Mouse (Mus musculus) CH12.LX (cell line): ENCODE results near the gene Rpn2.

Experiments used
- CTCF ChIP-seq, 2 experiments: IDR thresholded peaks in 1 of 2; conservative IDR thresholded peaks in 1 of 2; 2 replicates each; pipeline ENCODE4 v1.5.1; 2011 to 2012; ENCODE audit warnings: low read depth in 2 of 2, low read length in 2 of 2, improper control_type of control experiment in 1 of 2, inconsistent platforms in 1 of 2, mild to moderate bottlenecking in 1 of 2, moderate library complexity in 1 of 2
- EP300 ChIP-seq: IDR thresholded peaks from 2 replicates; pipeline ENCODE4 v1.6.1; 2011; ENCODE audit warnings: low read length, improper control_type of control experiment

DNA sequence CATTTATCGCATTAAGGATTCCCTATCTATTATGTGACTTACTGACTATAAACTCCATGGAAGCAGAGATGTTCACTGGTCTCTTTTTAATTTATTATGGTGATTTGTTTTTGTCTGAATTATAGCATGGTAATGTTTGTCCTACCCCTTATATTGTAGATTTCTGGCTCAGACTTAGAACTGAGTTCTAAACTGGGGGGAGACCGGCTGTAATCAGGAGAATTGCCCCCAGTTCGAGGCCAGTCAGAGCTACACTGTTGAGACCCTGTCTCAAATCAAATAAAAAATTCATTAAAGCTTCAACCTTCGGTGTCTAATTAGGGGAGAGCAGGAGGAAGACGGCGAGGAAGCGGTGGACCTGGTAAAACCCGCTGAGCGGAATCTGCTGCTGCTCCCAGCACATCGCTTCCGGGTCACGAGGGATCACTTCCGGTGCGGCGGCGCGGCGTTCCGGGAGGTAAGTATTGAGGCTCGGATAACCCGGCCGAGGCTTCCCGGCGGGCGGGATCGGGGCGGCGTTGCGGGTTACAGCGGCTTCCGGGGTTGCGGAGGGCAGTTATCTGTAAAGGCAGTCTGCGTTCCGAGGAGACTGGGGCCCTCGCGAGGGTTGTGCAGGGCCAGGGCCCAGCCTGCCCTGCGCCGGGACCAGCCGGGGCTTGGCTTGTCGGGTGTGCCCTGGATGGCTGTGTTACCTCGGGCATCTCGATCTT is 88.5 kb downstream of the Rpn2 start, which contains the start of gene Manbal:
- TF ChIP-seq CTCF (conservative IDR thresholded peaks at IDR 0.05 in 1 of 2, IDR thresholded peaks at IDR 0.05 in 1 of 2; ENCODE audit: low read depth in 2 of 2, low read length in 2 of 2) (no peak), EP300 (no peak)
